Mouse (Mus musculus) neural tube, embryonic 11.5 days (tissue): ENCODE results near the gene Helb. TPM values are rescaled to one million over a fixed set of nuclear protein-coding genes. Genes with fewer than 3 reads are reported as not detected.

Experiments
- ATAC-seq: fragments of 200-750 bp; cut with Nextera tagmentation; 2 replicates; pipeline ENCODE4 v1.8.0; 2017; ENCODE audit warnings: moderate number of reproducible peaks, mild to moderate bottlenecking, moderate TSS enrichment, moderate library complexity; ENCODE audit not compliant: insufficient read depth, low FRiP score, low TSS enrichment
- DNase-seq: peaks from one replicate; pipeline ENCODE4 v3.0.0-alpha.2; 2015; ENCODE audit warnings: low spot score
- H3K27ac ChIP-seq: fragments of 300-500 bp; sonication (generic); 2 replicates; pipeline ENCODE4 v1.5.1; 2014; ENCODE audit warnings: low read depth, mild to moderate bottlenecking, low read length
- H3K27me3 ChIP-seq: fragments of 300-500 bp; sonication (generic); 2 replicates; pipeline ENCODE4 v1.6.1; 2014; ENCODE audit warnings: mild to moderate bottlenecking, low read length, mixed read lengths; ENCODE audit not compliant: control insufficient read depth, insufficient read depth
- H3K36me3 ChIP-seq: fragments of 300-500 bp; sonication (generic); 2 replicates; pipeline ENCODE4 v1.6.1; 2014; ENCODE audit warnings: mild to moderate bottlenecking, low read length, moderate library complexity, mixed read lengths; ENCODE audit not compliant: control insufficient read depth, insufficient read depth
- H3K4me1 ChIP-seq: fragments of 300-500 bp; sonication (generic); 2 replicates; pipeline ENCODE4 v1.6.1; 2014; ENCODE audit warnings: low read length, mixed read lengths; ENCODE audit not compliant: control insufficient read depth, insufficient read depth
- H3K4me2 ChIP-seq: fragments of 300-500 bp; sonication (generic); 2 replicates; pipeline ENCODE4 v1.6.1; 2014; ENCODE audit warnings: low read depth, mild to moderate bottlenecking, moderate library complexity
- H3K4me3 ChIP-seq: fragments of 300-500 bp; sonication (generic); 2 replicates; pipeline ENCODE4 v1.5.1; 2014; ENCODE audit warnings: low read depth, low read length
- H3K9ac ChIP-seq: fragments of 300-500 bp; sonication (generic); 2 replicates; pipeline ENCODE4 v1.6.1; 2014; ENCODE audit warnings: mild to moderate bottlenecking, low read length
- H3K9me3 ChIP-seq: fragments of 300-500 bp; sonication (generic); 2 replicates; pipeline ENCODE4 v1.6.1; 2016; ENCODE audit warnings: low read length; ENCODE audit not compliant: control insufficient read depth
- WGBS: fragments of 180-500 bp; shearing (Covaris S2); extraction: QIAGEN DNeasy Blood & Tissue Kit; methylation state at CpG from one replicate; pipeline ENCODE4 v1.1.7; 2014; 5-methylcytosine and 5-hydroxymethylcytosine counted together
- polyA plus RNA-seq: library from polyadenylated mRNA; unstranded; fragments of >200 nt; fragmentation: Nextera tagmentation; extraction: Ambion mirVana; gene quantifications from 2 replicates; pipeline ENCODE4 v1.2.1, GENCODE M21; 2014

The Helb gene
- 3.2 and 3.9 TPM in 2 replicates for polyA plus RNA-seq

DNA sequence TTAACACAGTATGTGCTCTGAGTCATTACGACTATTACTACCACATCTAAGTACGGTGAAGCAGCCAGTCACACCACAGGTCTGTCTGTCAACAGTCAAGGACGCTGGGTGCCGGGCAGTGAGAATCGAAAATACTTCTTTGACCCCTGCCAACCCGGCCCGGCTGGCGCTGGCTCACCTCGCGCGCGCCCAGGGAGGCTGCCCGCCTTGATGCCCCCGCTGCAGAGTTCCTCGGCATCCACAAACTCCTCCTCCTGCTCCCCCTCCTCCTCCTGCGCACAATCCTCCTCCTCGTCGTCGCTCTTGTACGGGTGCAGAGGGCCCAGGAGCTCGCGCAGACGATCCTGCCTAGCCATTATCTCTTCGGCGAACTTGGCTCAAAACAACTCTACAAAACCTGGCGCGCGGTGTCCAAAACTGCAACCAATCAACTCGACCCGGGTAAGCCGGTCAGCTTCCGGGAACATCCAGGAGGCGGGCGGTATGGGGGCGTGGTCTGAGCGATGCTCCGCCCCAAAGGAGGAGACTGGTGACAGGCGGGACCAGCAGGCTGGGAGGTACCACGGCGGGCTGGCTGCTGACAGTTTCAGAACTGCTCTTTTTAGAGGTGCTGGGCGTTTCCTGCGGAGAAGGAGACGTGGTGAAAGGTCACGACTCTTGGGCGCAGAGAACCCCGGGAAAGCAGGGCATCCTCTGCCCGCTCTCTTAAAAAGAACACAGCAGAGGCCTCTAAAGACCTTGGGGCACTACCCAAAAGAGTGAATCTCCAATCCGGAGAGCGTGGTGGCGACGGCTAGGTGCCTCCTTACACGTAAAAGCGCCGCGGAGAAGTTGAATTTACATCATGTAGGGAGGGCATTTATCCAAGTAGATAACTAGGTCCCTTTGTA is at the start of gene Helb:
Helb (minus strand) TSS at position 481 of the 890 bp plus-strand sequence.
- Histone ChIP-seq H3K4me3 (peak within 1 kb of the TSS; percentile 72), H3K36me3 (no peaks in the 10 kb centered on the region), H3K9ac (peak within 1 kb of the TSS; percentile 69), H3K4me2 (peak within 1 kb of the TSS; percentile 81), H3K9me3 (no peaks in the 10 kb centered on the region), H3K4me1 (no peaks in the 10 kb centered on the region), H3K27me3 (no peaks in the 10 kb centered on the region), H3K27ac (0 out of 2 replicates have a peak within 1 kb of the TSS, but pooled peaks have one; percentile 44)
- ATAC-seq (peak; percentile 99), DNase-seq (peak; percentile 97)
- WGBS: 2% methylated on average over 55 of the region's 55 CpGs

DNA sequence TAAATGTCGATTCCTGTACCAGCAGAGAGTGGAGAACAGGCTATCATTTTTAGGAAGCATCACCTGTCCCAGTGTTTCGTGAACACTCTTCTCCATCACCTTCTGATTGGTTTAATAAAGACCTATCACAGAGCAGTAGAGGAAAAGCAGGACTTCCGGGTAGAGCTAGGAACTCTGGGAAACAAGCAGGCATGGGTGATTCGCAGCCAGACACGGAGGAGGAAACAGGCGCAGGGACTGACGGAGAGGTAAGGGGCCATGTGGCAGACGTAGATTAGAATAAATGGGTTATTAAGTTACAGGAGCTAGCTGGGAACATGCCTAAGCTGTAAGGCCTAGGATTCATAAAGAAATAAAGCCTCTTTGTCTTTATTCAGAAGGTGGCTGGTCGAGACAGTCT is 47.7 kb upstream of the Helb start:
- WGBS: 88% methylated on average over 9 of the region's 9 CpGs
- Histone ChIP-seq H3K27me3 (no peaks in the 10 kb centered on the region), H3K9ac (no peak overlapping the region), H3K4me1 (no peaks in the 10 kb centered on the region), H3K27ac (no peak overlapping the region), H3K9me3 (no peaks in the 10 kb centered on the region), H3K36me3 (no peaks in the 10 kb centered on the region), H3K4me2 (no peak overlapping the region), H3K4me3 (no peak overlapping the region)
- ATAC-seq (no peak), DNase-seq (no peak)

DNA sequence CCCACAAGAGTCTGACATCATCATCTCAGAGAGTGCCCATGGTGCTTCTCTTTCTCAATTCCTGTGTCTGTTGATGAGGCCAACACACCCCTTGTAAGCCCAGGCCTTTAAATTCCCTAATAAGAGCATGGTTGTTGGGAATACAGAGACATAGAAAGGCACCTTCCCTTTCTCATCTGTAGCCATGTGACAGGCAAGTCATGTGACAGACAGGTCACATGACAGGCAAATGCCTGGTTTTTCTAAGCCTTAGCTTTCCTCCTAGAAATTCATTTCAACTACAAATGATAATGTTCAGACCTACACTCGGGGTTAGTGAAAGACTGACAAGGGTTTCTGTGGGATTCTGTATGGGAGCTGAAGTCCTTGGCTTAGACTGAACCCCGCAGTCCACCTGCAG is 41.1 kb upstream of the Helb start:
- Histone ChIP-seq H3K4me3 (no peak overlapping the region), H3K27me3 (no peaks in the 10 kb centered on the region), H3K9me3 (no peaks in the 10 kb centered on the region), H3K36me3 (no peaks in the 10 kb centered on the region), H3K4me1 (no peaks in the 10 kb centered on the region), H3K4me2 (no peak overlapping the region), H3K9ac (no peak overlapping the region), H3K27ac (no peak overlapping the region)
- no peak for ATAC-seq
- DNase-seq: no peak
- WGBS: 93% methylated on average over 2 of the region's 2 CpGs

DNA sequence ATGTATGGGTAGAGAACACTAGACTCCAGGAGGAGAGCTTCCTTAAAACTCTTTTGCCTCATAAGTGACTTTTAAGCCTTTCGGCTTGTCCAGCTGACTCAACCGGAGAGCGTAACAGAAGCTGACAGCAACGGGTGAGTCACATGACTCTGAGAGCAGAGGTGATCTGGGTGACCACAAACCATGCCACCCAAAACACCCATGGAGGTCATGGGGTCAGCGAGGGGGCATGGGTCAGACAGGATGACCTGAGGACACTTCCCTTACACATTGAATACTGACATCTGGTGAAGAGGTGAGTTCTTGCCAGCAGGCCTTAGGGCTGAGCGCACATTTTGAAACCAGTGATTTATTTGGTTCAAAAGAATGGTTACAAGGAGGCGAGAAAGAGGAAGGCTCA is 38.9 kb upstream of the Helb start:
- Histone ChIP-seq H3K36me3 (no peaks in the 10 kb centered on the region), H3K9me3 (no peaks in the 10 kb centered on the region), H3K4me1 (no peaks in the 10 kb centered on the region), H3K4me3 (no peak overlapping the region), H3K4me2 (no peak overlapping the region), H3K9ac (no peak overlapping the region), H3K27me3 (no peaks in the 10 kb centered on the region), H3K27ac (no peak overlapping the region)
- no peak for ATAC-seq
- 82% methylated on average over 7 of the region's 7 CpGs for WGBS
- DNase-seq: no peak

DNA sequence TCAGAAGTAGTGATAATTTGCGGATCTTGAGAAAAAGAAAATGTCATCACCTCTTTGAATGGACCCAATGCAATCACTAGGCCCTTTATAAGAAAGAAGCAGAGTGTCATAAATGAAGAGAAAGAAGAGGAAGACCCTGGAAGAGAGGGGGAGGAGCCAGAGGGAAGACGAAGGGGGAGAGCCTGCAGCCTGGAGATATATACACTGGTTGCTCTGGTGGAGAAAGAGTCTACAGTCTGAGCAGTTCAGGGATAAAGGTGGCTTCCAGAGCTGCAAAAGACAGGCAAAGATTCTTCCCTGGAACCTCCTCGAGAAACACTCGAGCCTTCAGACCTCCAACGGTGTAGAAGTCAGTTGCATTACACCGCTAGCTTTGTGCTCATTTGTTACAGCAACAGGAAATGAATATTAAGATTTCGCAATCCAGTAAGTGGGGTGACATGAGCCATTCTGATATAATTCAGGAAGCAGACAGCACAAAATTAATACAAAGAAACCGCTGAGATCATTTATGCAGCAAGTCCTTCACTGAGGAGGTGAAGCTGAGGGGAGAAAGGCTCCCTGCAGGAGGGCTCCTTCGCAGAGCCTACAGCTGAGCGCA is 28.2 kb upstream of the Helb start:
- DNase-seq: no peak
- no peak overlapping the region for H3K27ac ChIP-seq
- H3K27me3 ChIP-seq: no peaks in the 10 kb centered on the region
- H3K36me3 ChIP-seq: no peaks in the 10 kb centered on the region
- H3K9ac ChIP-seq: no peak overlapping the region
- no peaks in the 10 kb centered on the region for H3K4me1 ChIP-seq
- H3K4me3 ChIP-seq: no peak overlapping the region
- H3K9me3 ChIP-seq: no peaks in the 10 kb centered on the region
- no peak overlapping the region for H3K4me2 ChIP-seq
- 79% methylated on average over 10 of the region's 10 CpGs for WGBS
- no peak for ATAC-seq

DNA sequence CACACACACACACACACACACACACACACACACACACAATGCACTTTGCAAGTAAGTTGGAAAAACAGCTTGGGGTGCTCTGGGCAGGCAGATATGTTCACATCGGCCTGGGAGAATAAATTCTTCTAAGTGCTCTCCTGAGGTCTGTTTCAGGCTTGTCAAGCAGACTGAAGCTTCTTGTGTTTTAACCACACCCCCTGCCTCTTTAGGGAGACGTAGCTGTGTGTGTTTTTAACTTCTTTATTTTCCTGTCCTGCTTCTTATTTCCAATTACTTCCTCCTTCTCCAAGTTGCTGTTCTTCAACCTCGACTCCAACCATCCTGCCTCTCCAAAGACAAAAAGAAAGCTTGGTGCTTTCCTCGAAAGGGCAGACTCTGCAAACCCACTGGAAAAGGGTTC is 27.4 kb upstream of the Helb start:
- Histone ChIP-seq H3K9me3 (no peaks in the 10 kb centered on the region), H3K9ac (no peak overlapping the region), H3K27ac (no peak overlapping the region), H3K4me3 (no peak overlapping the region), H3K36me3 (no peaks in the 10 kb centered on the region), H3K4me2 (no peak overlapping the region), H3K27me3 (no peaks in the 10 kb centered on the region), H3K4me1 (no peaks in the 10 kb centered on the region)
- WGBS: 67% methylated on average over 4 of the region's 4 CpGs
- no peak for ATAC-seq
- no peak for DNase-seq

DNA sequence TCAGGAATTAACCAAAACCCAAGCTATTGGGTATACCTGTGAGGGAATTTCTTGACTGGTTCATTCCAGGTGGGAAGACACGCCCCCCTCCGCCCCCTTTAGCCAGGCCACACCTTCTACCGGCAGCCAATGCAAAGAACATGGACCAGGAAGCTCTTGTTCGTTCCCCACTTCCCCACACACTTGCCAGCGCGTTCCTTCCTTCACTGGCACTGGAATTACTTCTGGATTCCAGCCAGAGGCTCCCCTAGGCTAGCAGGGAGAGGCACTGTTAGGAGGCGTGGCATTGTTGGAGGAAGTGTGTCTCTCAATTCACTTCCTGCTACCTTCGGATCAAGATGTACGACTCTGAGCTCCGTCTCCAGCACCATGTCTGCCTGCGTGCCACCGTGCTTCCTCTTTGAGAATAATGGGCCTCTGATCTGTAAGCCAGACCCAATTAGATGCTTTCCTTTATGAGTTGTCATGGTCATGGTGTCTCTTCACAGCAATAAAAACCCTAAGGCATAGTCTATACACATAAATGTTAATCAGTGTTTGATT is 23.3 kb upstream of the Helb start:
- ATAC-seq (no peak), DNase-seq (no peak)
- WGBS: 83% methylated on average over 12 of the region's 12 CpGs
- H3K27me3 ChIP-seq: no peaks in the 10 kb centered on the region
- no peaks in the 10 kb centered on the region for H3K36me3 ChIP-seq
- no peaks in the 10 kb centered on the region for H3K4me1 ChIP-seq
- no peak overlapping the region for H3K9ac ChIP-seq
- H3K4me2 ChIP-seq: no peak overlapping the region
- no peaks in the 10 kb centered on the region for H3K9me3 ChIP-seq
- H3K4me3 ChIP-seq: no peak overlapping the region
- H3K27ac ChIP-seq: no peak overlapping the region

DNA sequence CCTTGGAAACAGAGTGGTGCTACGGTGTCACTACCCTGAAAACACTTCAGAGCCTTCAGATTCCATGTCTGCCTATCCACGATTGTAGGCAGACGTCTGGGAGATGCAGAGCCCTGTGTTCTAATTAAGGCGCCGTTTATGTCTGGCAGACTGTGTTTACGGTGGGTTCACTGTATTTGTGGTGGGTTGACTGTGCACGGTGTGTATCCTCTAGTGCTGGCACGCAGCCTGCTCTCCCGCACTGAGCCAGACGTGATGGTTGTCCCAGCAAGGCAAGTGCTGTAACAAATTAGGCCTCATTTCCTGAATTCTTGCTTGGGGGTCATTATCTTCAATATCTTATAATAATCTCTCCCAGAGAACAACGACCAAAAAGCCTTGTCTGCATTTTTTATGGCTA is 20.9 kb upstream of the Helb start:
- no peak overlapping the region for H3K9ac ChIP-seq
- DNase-seq (no peak), ATAC-seq (no peak)
- H3K27me3 ChIP-seq: no peaks in the 10 kb centered on the region
- 70% methylated on average over 11 of the region's 11 CpGs for WGBS
- H3K4me1 ChIP-seq: no peaks in the 10 kb centered on the region
- no peak overlapping the region for H3K4me3 ChIP-seq
- no peaks in the 10 kb centered on the region for H3K9me3 ChIP-seq
- no peak overlapping the region for H3K27ac ChIP-seq
- no peaks in the 10 kb centered on the region for H3K36me3 ChIP-seq
- H3K4me2 ChIP-seq: no peak overlapping the region
